Mouse (Mus musculus) midbrain, embryonic 15.5 days (tissue): ENCODE results near the gene Fbxw8. TPM values are rescaled to one million over a fixed set of nuclear protein-coding genes. Genes with fewer than 3 reads are reported as not detected.

Experiments
- ATAC-seq: fragments of 200-750 bp; cut with Nextera tagmentation; replicated peaks from 2 replicates; pipeline ENCODE4 v1.8.0; 2017; ENCODE audit warnings: moderate TSS enrichment
- H3K27ac ChIP-seq: fragments of 300-500 bp; sonication (generic); 2 replicates; pipeline ENCODE4 v1.5.1; 2015; ENCODE audit warnings: mild to moderate bottlenecking, inconsistent platforms
- H3K27me3 ChIP-seq: fragments of 300-500 bp; sonication (generic); replicated peaks from 2 replicates; pipeline ENCODE4 v1.6.1; 2015; ENCODE audit warnings: inconsistent platforms
- H3K36me3 ChIP-seq: fragments of 300-500 bp; sonication (generic); replicated peaks from 2 replicates; pipeline ENCODE4 v1.6.1; 2015; ENCODE audit warnings: inconsistent platforms
- H3K4me1 ChIP-seq: fragments of 300-500 bp; sonication (generic); 2 replicates; pipeline ENCODE4 v1.6.1; 2015; ENCODE audit warnings: inconsistent platforms
- H3K4me2 ChIP-seq: fragments of 300-500 bp; sonication (generic); 2 replicates; pipeline ENCODE4 v1.6.1; 2015; ENCODE audit warnings: inconsistent platforms, mild to moderate bottlenecking, moderate library complexity
- H3K4me3 ChIP-seq: fragments of 300-500 bp; sonication (generic); 2 replicates; pipeline ENCODE4 v1.5.1; 2015; ENCODE audit warnings: mild to moderate bottlenecking, inconsistent platforms
- H3K9ac ChIP-seq: fragments of 300-500 bp; sonication (generic); 2 replicates; pipeline ENCODE4 v1.6.1; 2015; ENCODE audit warnings: mild to moderate bottlenecking, inconsistent platforms
- H3K9me3 ChIP-seq: fragments of 300-500 bp; sonication (generic); 2 replicates; pipeline ENCODE4 v1.6.1; 2016; ENCODE audit warnings: inconsistent platforms
- WGBS: fragments of 180-500 bp; shearing (Covaris S2); methylation state at CpG from one replicate; pipeline ENCODE4 v1.1.7; 2015; ENCODE audit warnings: mixed read lengths; 5-methylcytosine and 5-hydroxymethylcytosine counted together
- polyA plus RNA-seq: library from polyadenylated mRNA; unstranded; fragments of >200 nt; fragmentation: Nextera tagmentation; extraction: Ambion mirVana; gene quantifications from 2 replicates; pipeline ENCODE4 v1.2.1, GENCODE M21; 2015

The Fbxw8 gene
- polyA plus RNA-seq, 1 experiment from 2014 or later, result 20.0 TPM

DNA sequence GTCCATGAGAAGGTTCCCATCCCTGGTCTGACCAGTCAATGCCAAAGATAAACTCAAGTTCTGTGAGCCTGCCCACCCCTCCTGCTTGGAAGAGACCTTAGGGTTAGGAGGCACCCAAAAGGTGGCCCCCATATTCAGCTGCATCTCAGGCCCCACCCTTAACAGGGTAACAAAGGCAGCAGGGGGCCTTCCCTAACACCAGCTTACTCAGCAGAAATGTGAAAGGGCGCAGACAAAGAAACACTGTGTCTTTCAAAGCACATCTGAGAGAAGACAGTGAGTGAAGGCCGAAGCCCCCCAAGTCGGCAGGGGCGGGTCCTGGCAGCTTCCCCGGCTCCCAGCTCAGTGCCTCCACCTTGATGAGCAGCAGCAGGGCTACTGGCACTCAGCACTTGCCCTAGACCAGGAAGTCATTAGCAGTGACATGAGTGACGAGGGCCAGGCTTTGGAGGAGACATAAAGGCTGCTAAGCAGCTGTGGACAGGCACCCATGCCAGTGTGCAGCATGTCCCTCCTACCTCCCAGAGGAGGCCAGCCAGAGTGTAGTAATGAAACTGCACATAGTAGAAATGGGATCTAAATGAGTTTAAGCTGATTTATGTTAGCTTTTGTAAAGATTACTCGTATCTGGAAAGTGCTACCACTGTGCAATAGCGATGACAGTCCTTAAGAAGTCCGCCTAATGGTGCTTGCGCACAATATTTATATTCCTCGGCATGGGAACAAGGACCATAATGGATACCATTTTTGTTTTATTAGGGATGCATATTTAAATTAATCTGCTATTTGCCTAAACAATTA lies 56.0 kb downstream of the Fbxw8 start:
- Histone ChIP-seq H3K27me3 (no peaks in the 10 kb centered on the region), H3K4me2 (no peak overlapping the region), H3K9ac (no peak overlapping the region), H3K27ac (peak overlapping the region; percentile 31; the same call in 1 of the 2 replicates), H3K36me3 (no peaks in the 10 kb centered on the region), H3K9me3 (no peaks in the 10 kb centered on the region), H3K4me3 (no peak overlapping the region), H3K4me1 (0 out of 2 replicates have a peak, but pooled peaks cover 12% of the 10 kb centered on the region)
- WGBS, result 67% methylated on average over 11 of the region's 11 CpGs
- ATAC-seq, result no peak

DNA sequence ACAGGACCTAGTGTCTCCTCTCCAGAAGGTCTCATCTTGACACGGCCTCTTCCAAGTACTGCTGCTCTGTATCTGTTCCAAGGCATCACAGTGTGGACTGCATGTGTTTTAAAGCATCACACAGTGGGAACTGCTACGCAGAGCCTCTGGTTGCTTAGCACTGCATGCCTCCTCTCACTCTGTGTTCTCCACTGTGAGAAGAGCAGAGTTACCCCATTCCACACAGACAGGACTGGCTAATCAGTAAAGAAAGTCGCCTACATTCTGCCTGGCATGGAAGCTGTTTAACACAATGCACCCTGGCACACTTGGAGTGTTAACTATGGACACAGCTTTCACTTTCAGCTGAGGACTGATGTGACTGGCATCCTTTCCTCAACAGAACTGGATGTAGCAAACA lies 58.9 kb downstream of the Fbxw8 start:
- 87% methylated on average over 3 of the region's 3 CpGs for WGBS
- Histone ChIP-seq H3K36me3 (peaks cover 6% of the 10 kb centered on the region; the same call in 1 of the 2 replicates), H3K4me3 (no peak overlapping the region), H3K4me1 (0 out of 2 replicates have a peak, but pooled peaks cover 12% of the 10 kb centered on the region), H3K9ac (no peak overlapping the region), H3K27me3 (no peaks in the 10 kb centered on the region), H3K9me3 (no peaks in the 10 kb centered on the region), H3K27ac (no peak overlapping the region), H3K4me2 (no peak overlapping the region)
- no peak for ATAC-seq

DNA sequence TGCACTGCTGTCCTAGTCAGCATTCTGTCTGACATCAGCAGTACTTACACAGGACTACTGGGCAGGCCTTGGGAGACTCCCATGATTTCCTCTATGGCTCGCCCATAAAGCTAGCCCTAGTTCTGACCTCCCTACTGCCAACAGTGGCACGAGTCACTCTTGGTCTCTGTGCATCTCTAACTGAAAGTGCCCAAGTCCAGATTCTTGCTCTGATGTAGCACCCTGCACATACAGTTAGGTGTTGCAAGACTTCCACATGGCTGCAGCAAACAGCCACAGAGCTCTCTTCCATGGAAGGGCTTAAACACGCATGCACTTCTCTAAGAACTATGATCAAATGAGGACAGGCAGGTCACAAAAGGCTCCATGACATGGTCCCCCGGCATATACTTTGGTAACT lies 59.4 kb downstream of the Fbxw8 start:
- Histone ChIP-seq H3K27ac (no peak overlapping the region), H3K36me3 (peaks cover 10% of the 10 kb centered on the region; the same call in 1 of the 2 replicates)
- WGBS, result 90% methylated on average over 4 of the region's 4 CpGs

DNA sequence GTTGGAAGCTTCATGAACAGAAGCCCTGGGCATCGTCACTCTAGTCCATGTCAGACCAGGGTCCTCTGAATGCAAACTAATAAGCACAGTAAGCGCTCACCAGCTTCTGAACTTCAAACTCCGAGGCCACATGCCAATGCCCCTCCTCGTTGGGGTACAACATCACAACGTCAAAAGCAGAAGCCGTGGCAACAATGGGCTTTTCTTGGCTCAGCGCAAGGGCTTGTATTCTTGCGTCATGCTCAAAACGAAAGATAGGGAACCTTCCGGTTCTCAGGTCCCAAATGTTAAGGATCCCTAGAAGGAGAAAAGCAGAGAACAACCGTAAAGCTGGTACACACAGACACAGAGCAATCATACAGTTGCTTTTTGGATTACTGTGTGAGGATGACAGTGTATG lies 59.8 kb downstream of the Fbxw8 start:
- Histone ChIP-seq H3K9me3 (no peaks in the 10 kb centered on the region), H3K4me3 (no peak overlapping the region), H3K4me2 (no peak overlapping the region), H3K4me1 (0 out of 2 replicates have a peak, but pooled peaks cover 12% of the 10 kb centered on the region), H3K27ac (no peak overlapping the region), H3K9ac (no peak overlapping the region), H3K36me3 (peaks cover 10% of the 10 kb centered on the region; the same call in 1 of the 2 replicates), H3K27me3 (no peaks in the 10 kb centered on the region)
- WGBS, result 84% methylated on average over 11 of the region's 11 CpGs
- ATAC-seq, result no peak

More for the DNA sequence above, 59.4 kb downstream of the Fbxw8 start:
- Histone ChIP-seq H3K4me1 (0 out of 2 replicates have a peak, but pooled peaks cover 12% of the 10 kb centered on the region), H3K9ac (no peak overlapping the region), H3K4me2 (no peak overlapping the region), H3K9me3 (no peaks in the 10 kb centered on the region), H3K4me3 (no peak overlapping the region), H3K27me3 (no peaks in the 10 kb centered on the region)
- ATAC-seq, result no peak

DNA sequence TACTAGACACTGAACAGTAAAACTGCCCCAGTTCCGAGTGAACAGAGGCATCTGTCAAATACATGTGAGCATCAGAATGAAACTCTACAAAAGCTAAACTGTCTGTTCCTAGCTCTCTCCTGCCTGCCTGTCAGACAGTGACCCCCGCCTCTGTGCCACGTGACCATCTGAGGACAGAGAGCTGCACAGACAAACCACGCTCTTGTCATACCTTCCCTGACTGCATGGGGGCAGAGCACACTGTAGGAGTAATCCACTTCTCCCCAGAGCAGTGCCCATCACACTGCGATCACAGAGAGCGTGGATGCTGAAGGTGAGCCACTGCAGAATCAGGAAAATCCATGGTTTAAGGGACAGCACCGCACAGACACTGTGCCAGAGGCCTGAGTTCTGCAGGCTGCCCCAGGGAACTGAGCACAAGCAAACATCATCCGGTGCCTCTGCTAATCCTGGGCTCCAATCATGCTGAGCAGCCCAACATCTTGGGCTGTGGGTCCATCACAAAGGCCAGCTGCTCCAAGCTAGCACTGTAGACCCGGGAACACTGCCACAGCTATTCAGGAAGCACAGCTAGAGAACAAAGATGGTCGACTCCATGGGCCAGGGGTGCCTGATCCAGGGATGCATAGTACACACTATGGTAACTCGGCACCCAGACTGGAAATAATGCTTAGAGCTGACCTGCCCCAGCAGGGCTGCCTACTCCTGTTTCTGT lies 61.8 kb downstream of the Fbxw8 start:
- 0 out of 2 replicates have a peak overlapping the region, but pooled peaks have one; percentile 17 for H3K27ac ChIP-seq
- no peak for ATAC-seq
- no peaks in the 10 kb centered on the region for H3K9me3 ChIP-seq
- H3K36me3 ChIP-seq, result peaks cover 10% of the 10 kb centered on the region; the same call in 1 of the 2 replicates
- 66% methylated on average over 11 of the region's 11 CpGs for WGBS
- H3K4me2 ChIP-seq, result no peak overlapping the region
- no peaks in the 10 kb centered on the region for H3K27me3 ChIP-seq
- H3K4me3 ChIP-seq, result no peak overlapping the region
- H3K4me1 ChIP-seq, result peaks cover 18% of the 10 kb centered on the region
- no peak overlapping the region for H3K9ac ChIP-seq

DNA sequence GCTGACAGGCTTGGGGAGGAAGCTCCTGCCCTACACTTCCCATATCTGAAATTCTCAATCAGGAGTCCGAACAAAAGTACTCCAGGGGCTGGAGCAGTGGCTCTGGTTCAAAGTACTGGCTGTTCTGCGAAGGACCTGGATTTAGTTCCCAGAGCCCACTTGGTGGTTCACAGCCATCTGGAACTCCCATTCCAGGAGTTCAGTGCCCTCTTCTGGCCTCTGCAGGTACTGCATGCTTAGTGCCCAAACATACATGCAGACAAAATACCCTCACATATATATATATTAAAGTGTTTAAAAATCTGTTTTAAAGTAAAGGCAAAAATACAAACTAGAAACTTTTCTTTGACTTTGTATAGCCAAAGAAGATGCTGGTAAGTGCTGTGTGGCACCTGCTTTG lies 64.4 kb downstream of the Fbxw8 start:
- peaks cover 27% of the 10 kb centered on the region for H3K4me1 ChIP-seq
- no peak overlapping the region for H3K27ac ChIP-seq
- H3K9me3 ChIP-seq, result no peaks in the 10 kb centered on the region
- no peaks in the 10 kb centered on the region for H3K27me3 ChIP-seq
- H3K4me3 ChIP-seq, result no peak overlapping the region
- no peak for ATAC-seq
- peaks cover 10% of the 10 kb centered on the region; the same call in 1 of the 2 replicates for H3K36me3 ChIP-seq
- no peak overlapping the region for H3K9ac ChIP-seq
- H3K4me2 ChIP-seq, result no peak overlapping the region
- WGBS, result 85% methylated on average over 2 of the region's 2 CpGs

DNA sequence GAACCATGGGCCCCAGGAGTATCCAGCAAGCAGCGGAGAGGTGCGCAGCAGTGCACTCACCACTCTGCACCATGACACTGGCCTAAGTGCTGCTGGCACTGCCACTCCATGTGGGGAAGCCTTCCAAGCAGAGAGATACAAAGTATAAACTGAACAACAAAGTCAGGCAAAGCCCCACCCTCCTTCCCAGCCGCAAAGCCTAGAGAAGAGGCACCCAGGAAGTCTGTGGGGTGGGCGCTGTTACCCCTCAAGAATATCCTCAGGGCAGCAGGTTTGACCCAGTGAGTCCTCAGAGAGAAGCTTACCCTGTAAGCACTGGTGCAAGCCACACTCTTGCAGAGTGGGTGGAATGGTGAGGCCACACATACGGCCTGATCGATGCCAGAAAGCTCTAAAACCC lies 65.2 kb downstream of the Fbxw8 start:
- H3K9ac ChIP-seq, result no peak overlapping the region
- H3K9me3 ChIP-seq, result no peaks in the 10 kb centered on the region
- H3K27me3 ChIP-seq, result no peaks in the 10 kb centered on the region
- WGBS, result 95% methylated on average over 6 of the region's 6 CpGs
- H3K27ac ChIP-seq, result peak overlapping the region; percentile 66
- no peak for ATAC-seq
- no peak overlapping the region for H3K4me2 ChIP-seq
- no peak overlapping the region for H3K4me3 ChIP-seq
- H3K4me1 ChIP-seq, result peaks cover 35% of the 10 kb centered on the region
- peaks cover 10% of the 10 kb centered on the region; the same call in 1 of the 2 replicates for H3K36me3 ChIP-seq

DNA sequence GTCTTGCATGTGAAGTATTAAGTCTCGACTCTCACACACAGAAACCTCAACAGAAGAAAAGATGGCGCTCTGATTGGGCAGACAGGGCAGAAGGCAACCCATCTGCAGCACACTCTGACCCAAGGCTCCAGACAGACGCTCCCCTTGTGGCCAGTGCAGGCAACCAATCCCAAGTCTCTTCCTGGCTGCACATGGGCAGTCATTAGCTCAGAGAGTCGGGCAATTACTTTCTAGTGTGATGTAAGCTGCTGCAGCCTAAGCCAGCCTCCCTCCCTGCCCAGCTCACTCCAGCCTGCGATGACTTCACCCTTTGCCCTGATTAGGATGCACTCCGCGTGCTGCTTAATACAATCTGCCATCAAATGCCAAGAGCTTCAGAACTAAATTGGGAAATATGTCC lies 66.2 kb downstream of the Fbxw8 start:
- Histone ChIP-seq H3K9me3 (no peaks in the 10 kb centered on the region), H3K27me3 (no peaks in the 10 kb centered on the region), H3K4me1 (peaks cover 45% of the 10 kb centered on the region), H3K9ac (0 out of 2 replicates have a peak overlapping the region, but pooled peaks have one; percentile 6), H3K27ac (peak overlapping the region; percentile 66), H3K4me3 (no peak overlapping the region), H3K36me3 (peaks cover 10% of the 10 kb centered on the region; the same call in 1 of the 2 replicates), H3K4me2 (peak overlapping the region; percentile 4; the same call in 1 of the 2 replicates)
- WGBS, result 29% methylated on average over 7 of the region's 7 CpGs
- ATAC-seq, result peak; percentile 71

DNA sequence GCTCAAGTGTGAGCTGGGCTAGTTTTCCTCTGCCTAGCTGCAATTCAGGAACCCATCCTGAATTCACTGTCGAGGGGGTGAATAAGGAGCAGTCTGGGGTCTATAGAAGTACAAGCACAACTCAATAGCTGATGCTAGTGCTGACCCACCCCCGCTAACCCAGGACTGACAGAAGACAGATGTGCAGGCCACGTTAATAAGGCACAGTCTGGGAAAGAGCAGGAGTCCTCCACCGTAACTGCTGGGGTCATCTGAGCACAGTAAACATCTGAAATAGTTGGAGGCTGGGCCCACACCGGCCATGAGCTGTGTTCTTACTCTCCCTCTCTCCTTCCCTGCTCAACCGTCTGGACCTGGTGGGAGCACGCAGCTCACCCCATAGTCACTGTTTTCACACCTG lies 68.3 kb downstream of the Fbxw8 start:
- Histone ChIP-seq H3K4me3 (no peak overlapping the region), H3K4me2 (no peak overlapping the region), H3K9me3 (no peaks in the 10 kb centered on the region), H3K9ac (no peak overlapping the region), H3K27ac (no peak overlapping the region), H3K4me1 (peaks cover 64% of the 10 kb centered on the region), H3K27me3 (no peaks in the 10 kb centered on the region), H3K36me3 (peaks cover 8% of the 10 kb centered on the region; the same call in 1 of the 2 replicates)
- 73% methylated on average over 7 of the region's 7 CpGs for WGBS
- no peak for ATAC-seq

DNA sequence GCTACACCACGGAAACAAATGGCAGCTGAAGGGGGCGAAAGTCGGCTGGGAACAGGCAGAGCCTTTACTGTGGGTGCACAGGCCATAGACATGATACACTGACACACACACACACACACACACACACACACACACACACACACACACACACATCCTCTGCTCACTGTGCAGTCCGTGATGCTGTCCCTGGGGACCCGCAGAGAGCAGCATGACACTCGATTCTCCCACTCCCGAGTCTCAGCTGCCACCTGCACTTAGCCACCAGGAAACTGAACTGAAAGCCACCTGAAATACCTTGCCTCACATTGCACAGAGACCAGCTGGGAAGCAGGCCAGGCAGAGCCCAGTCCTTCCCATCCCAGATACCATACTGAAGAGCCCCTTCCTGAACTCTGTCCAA lies 70.0 kb downstream of the Fbxw8 start:
- no peak overlapping the region for H3K9ac ChIP-seq

DNA sequence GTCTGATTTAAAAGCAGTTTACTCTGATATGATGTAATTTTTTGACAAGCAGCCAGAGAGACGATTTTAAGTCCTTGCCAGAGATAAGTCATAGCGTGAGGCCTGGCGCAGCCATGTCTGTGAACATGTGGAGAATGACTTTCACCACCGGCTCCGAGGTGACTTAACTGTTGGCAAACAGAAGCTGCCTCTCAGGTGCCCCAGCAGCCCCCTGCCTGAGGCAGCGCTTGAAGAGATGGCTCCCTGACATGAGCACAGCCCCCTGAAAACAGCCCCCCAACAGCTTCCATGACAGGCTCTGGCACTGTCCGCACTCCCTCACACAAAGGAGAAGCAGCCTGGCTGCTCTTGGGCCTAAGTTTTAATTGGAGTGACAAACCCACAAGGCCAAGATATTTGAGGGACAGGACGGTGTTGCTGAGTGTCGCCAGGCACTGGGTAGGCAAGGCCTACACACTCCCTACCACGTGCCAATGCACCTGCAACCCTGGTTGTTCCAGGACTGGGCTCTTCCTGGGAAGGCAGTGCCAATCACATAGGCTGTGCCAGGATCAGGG lies 71.0 kb downstream of the Fbxw8 start:
- no peaks in the 10 kb centered on the region for H3K9me3 ChIP-seq
- peak overlapping the region; percentile 67 for H3K27ac ChIP-seq
- ATAC-seq, result peak; percentile 19; the same call in 1 of the 2 replicates
- no peak overlapping the region for H3K9ac ChIP-seq
- 37% methylated on average over 10 of the region's 10 CpGs for WGBS
- H3K36me3 ChIP-seq, result no peaks in the 10 kb centered on the region
- no peaks in the 10 kb centered on the region for H3K27me3 ChIP-seq
- H3K4me1 ChIP-seq, result peaks cover 81% of the 10 kb centered on the region
- H3K4me3 ChIP-seq, result no peak overlapping the region
- H3K4me2 ChIP-seq, result no peak overlapping the region

More for the DNA sequence above, 70.0 kb downstream of the Fbxw8 start:
- ATAC-seq, result no peak
- Histone ChIP-seq H3K4me2 (no peak overlapping the region), H3K9me3 (no peaks in the 10 kb centered on the region), H3K4me3 (no peak overlapping the region), H3K36me3 (no peaks in the 10 kb centered on the region), H3K27ac (no peak overlapping the region), H3K27me3 (no peaks in the 10 kb centered on the region), H3K4me1 (peaks cover 81% of the 10 kb centered on the region)
- 50% methylated on average over 7 of the region's 7 CpGs for WGBS

DNA sequence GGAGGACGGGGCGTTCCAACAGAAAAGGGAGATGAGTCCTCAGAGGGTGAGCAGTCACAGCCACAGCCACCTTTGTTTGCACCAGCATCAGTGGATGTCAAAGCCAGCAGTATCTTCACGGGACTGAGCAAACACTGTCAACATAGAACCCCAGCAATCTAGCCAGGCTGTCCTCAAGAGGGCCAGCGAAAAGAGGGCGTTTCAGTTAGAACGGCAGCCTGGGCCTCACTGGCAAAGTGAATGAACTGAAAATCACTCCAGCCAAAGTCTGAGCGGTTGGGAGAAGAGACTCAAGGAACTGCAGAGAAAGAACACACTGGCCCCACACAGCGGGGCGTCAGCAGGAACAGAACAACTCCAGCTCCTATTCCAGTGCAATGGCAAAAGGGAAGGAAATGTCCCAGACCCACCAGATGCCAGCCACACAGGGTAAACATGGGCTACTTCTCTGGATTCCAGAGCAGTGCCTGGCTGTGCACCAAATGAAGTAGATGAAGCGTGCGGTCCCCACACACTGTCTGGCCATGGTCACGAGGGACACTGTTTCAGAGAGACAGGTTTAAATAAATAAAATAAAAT lies 72.1 kb downstream of the Fbxw8 start:
- Histone ChIP-seq H3K27me3 (no peaks in the 10 kb centered on the region), H3K9ac (no peak overlapping the region; the same call in 1 of the 2 replicates), H3K36me3 (no peaks in the 10 kb centered on the region), H3K4me1 (peaks cover 83% of the 10 kb centered on the region), H3K4me3 (no peak overlapping the region), H3K27ac (peak overlapping the region; percentile 55), H3K9me3 (no peaks in the 10 kb centered on the region), H3K4me2 (no peak overlapping the region)
- ATAC-seq, result no peak
- WGBS, result 59% methylated on average over 12 of the region's 12 CpGs
